Mouse (Mus musculus): ENCODE results near the gene Rasal2.

- TF ChIP-seq MAFK (IDR thresholded peaks at IDR 0.05; ENCODE audit: insufficient read depth, low read depth, low read length) (no peak), HCFC1 (IDR thresholded peaks at IDR 0.05; ENCODE audit: borderline replicate concordance, insufficient read depth, low read length) (no peak), ZC3H11A (IDR thresholded peaks at IDR 0.05; ENCODE audit: borderline replicate concordance, low read depth, low read length) (no peak)
Measured at GRCm38 (mm10) chr1:157416628-157417027, 4.2 kb upstream of the Rasal2 start.
